Mouse (Mus musculus) urinary bladder, postnatal 4 days (tissue): ENCODE measurements at regions not wholly inside any gene's neighbourhood (a gene's known extent, or its start where the extent isn't known, plus 50 kb on each side); places are given as distances from the start of the nearest gene placed in this dataset.

Source experiments
- DNase-seq, 2 experiments: peaks; one replicate each; pipeline ENCODE4 v3.0.0; 2021 to 2022; ENCODE audit warnings: low spot score in 2 of 2

- DNase-seq = no peak
Observed at GRCm38 (mm10) chr16:92972681-92973080, 146.7 kb upstream of the Runx1 start.

GRCm38 (mm10) chr16:92971956-92972355, 146.0 kb upstream of the Runx1 start:
- no peak for DNase-seq

GRCm38 (mm10) chr16:92970587-92970986, 144.6 kb upstream of the Runx1 start:
- no peak for DNase-seq

- DNase-seq = no peak
Observed at GRCm38 (mm10) chr16:92969036-92969435, 143.1 kb upstream of the Runx1 start.

GRCm38 (mm10) chr16:92966069-92966866, 140.3 kb upstream of the Runx1 start:
- no peak for DNase-seq

- DNase-seq = no peak
Observed at GRCm38 (mm10) chr16:92965651-92966050, 139.7 kb upstream of the Runx1 start.

GRCm38 (mm10) chr16:92963582-92963981, 137.6 kb upstream of the Runx1 start:
- no peak for DNase-seq

GRCm38 (mm10) chr16:92961361-92961760, 135.4 kb upstream of the Runx1 start:
- DNase-seq = no peak

- DNase-seq = no peak
Observed at GRCm38 (mm10) chr16:92960740-92961139, 134.8 kb upstream of the Runx1 start.

GRCm38 (mm10) chr16:92958967-92959366, 133.0 kb upstream of the Runx1 start:
- DNase-seq = no peak

- no peak for DNase-seq
Observed at GRCm38 (mm10) chr16:92958146-92958545, 132.2 kb upstream of the Runx1 start.

GRCm38 (mm10) chr16:92955508-92955907, 129.6 kb upstream of the Runx1 start:
- no peak for DNase-seq

GRCm38 (mm10) chr16:92955087-92955486, 129.1 kb upstream of the Runx1 start:
- no peak for DNase-seq

GRCm38 (mm10) chr16:92953936-92954654, 128.1 kb upstream of the Runx1 start:
- peak; percentile 40 to 67 for DNase-seq

GRCm38 (mm10) chr16:92952336-92953097, 126.6 kb upstream of the Runx1 start:
- DNase-seq = no peak

- DNase-seq = no peak
Observed at GRCm38 (mm10) chr16:92951516-92951915, 125.6 kb upstream of the Runx1 start.

GRCm38 (mm10) chr16:92948494-92948893, 122.5 kb upstream of the Runx1 start:
- no peak for DNase-seq

- no peak for DNase-seq
Observed at GRCm38 (mm10) chr16:92946554-92946953, 120.6 kb upstream of the Runx1 start.

GRCm38 (mm10) chr16:92943901-92944300, 118.0 kb upstream of the Runx1 start:
- DNase-seq = no peak

GRCm38 (mm10) chr16:92939618-92940017, 113.7 kb upstream of the Runx1 start:
- DNase-seq = no peak

GRCm38 (mm10) chr16:92935848-92936535, 110.0 kb upstream of the Runx1 start:
- no peak for DNase-seq

- DNase-seq = no peak
Observed at GRCm38 (mm10) chr16:92930103-92930502, 104.2 kb upstream of the Runx1 start.
